Mouse (Mus musculus): ENCODE results near the gene Khdc3. TPM values are rescaled to one million over a fixed set of nuclear protein-coding genes. Genes with fewer than 3 reads are reported as not detected.
"Not testable (repeated sequence)": the region's sequence is repeated elsewhere in the genome, so short reads cannot be mapped to it uniquely, and the experiment has no call there.

Gene Khdc3
- total RNA-seq, 2 experiments from 2014 or later, result 0.45 TPM; not detected in 1

DNA sequence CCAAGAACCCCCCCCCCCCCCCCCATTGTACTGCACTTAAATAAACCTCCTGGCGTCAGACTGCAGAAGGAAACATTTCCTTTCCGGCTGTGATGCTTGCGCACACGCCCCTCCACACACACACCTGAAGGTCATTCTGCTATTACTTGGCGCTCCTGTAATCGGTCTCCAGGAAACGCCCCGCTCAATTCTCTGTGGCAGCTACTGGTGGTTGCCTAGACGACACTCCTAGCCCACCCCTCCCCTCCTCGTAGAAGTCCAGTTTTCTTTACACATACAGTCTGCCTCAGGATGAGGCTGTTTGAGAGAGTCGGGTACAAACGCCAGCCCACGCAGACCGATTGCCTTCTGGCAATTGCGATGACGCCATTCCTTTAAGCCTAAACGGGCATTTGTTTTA lies 7.1 kb upstream of the Khdc3 start:
- ATAC-seq (ENCODE audit: poor library complexity, severe bottlenecking), result no peak

- ATAC-seq (ENCODE audit: poor library complexity, severe bottlenecking), result no peak
Observed at GRCm38 (mm10) chr9:73097898-73098297, 3.7 kb upstream of the Khdc3 start.

- ATAC-seq (ENCODE audit: poor library complexity, severe bottlenecking), result no peak
Observed at GRCm38 (mm10) chr9:73102181-73102580, 545 bp downstream of the Khdc3 start, which contains the start of gene Gm20509. Gene Gm20509, plus strand, starts transcription at chr9:73102470.

- peak; percentile 41 for ATAC-seq (ENCODE audit: poor library complexity, severe bottlenecking)
Observed at GRCm38 (mm10) chr9:73103159-73103879, 1.7 kb downstream of the Khdc3 start.

DNA sequence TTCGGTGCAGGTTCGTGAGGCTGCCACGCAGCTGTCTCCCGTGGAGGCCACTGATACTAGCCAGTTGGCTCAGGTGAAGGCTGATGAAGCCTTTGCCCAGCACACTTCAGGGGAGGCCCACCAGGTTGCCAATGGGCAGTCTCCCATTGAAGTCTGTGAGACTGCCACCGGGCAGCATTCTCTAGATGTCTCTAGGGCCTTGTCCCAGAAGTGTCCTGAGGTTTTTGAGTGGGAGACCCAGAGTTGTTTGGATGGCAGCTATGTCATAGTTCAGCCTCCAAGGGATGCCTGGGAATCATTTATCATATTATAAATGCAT lies 2.2 kb downstream of the Khdc3 start:
- ATAC-seq (ENCODE audit: poor library complexity, severe bottlenecking), result no peak

DNA sequence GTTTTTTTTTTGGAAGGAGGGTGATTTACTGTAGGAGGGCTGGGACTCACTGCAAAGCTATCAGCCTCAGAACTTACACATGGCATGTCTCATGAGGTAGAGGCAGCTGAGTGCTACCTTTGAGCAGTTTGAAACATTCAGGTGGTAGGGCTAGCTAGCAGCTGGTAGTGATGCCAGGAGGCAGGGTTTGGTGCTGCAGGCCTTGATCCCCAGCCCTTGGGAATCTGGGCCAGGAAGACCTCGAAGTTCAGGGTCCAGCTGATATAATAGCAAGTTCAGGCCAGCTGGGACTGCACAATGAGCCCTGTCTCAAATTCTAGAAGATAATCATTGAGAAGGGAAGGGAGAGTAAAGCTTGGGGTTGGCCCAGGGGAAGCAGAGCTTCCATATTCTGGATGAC lies 3.5 kb downstream of the Khdc3 start:
- no peak for ATAC-seq (ENCODE audit: poor library complexity, severe bottlenecking)

DNA sequence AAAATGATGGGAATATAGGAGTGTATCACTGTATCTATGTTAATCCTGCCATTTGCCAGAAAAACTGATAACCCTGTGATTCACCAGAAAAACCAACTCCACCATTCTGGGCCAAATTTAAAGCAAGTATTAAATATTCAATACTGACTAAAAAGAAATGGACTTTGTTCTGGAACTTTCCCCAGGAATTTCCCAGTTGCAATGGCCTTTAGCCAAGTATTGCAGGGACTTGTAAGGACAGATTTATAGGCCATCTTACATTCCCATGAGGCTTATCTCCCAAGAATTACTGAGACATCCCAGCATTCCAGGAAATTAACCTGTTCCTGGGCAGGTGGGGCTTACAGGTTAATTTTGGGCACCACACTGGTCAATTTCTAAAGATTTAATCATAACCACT lies 4.1 kb downstream of the Khdc3 start:
- no peak for ATAC-seq (ENCODE audit: poor library complexity, severe bottlenecking)

- ATAC-seq (ENCODE audit: poor library complexity, severe bottlenecking), result peak; percentile 99
Observed at GRCm38 (mm10) chr9:73112919-73113906, 11.6 kb downstream of the Khdc3 start, which contains the start of gene Rsl24d1. Gene Rsl24d1, plus strand, starts transcription at chr9:73113426.

DNA sequence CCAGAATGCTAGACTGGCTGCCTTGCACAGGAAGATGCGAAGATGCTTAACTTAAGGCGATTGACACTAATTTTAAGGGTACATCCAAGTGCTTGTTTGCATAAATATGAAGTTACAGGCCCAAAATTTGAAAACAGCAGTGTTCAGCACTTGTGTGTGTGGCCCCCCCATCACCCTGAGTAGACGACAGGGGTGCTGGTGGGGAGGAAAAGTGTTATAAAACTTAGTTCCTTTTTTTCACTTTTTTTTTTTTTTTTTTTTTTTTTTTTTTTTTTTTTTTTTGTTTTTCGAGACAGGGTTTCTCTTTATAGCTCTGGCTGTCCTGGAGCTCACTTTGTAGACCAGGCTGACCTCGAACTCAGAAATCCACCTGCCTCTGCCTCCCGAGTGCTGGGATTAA lies 15.1 kb downstream of the Khdc3 start:
- ATAC-seq (ENCODE audit: poor library complexity, severe bottlenecking), result not testable (repeated sequence)

GRCm38 (mm10) chr9:73118012-73118411 lies 16.4 kb downstream of the Khdc3 start:
- no peak for ATAC-seq (ENCODE audit: poor library complexity, severe bottlenecking)

DNA sequence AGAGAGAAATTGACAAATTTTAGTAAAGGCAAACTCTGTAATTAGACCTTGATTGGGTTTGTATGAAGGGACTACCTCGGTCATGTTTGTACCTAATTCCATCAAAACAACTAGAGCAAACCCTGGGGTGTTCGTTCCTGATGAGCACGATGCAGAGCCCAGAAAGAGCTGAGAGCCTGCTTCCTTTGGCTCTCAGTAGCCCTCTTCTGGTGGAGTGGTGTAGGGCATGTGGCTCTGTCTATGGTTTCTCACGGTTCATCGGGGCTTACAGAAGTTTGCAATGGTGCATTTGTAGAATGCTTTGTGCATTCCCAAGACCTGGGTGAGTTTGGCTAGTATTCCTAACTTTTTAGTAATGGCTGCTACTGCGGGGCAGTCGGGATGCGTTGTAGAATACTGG lies 20.1 kb downstream of the Khdc3 start:
- peak; percentile 42 for ATAC-seq (ENCODE audit: poor library complexity, severe bottlenecking)

GRCm38 (mm10) chr9:73125043-73125570 lies 23.5 kb downstream of the Khdc3 start:
- peak; percentile 75 for ATAC-seq (ENCODE audit: poor library complexity, severe bottlenecking)

- peak; percentile 65 for ATAC-seq (ENCODE audit: poor library complexity, severe bottlenecking)
Observed at GRCm38 (mm10) chr9:73127457-73127856, 25.8 kb downstream of the Khdc3 start.

DNA sequence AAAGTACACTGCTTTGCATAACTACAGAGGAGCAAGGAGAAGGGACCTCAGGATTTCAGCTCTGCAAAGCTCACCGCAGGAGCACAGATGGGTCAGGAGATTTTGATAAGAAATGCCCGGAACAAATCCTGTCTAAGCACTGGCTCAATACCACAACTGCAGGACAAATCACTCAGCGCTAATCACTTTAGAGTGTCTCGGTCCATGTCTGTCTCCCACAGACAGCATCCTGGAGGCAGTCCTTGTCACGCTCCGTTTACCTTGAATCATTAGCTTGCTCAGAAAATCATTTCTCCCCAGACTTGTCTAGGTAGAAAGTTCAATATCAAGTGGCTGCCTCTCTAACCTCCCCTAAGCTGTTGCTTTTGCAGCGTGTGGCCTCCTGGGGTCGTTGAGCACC lies 28.2 kb downstream of the Khdc3 start:
- no peak for ATAC-seq (ENCODE audit: poor library complexity, severe bottlenecking)

DNA sequence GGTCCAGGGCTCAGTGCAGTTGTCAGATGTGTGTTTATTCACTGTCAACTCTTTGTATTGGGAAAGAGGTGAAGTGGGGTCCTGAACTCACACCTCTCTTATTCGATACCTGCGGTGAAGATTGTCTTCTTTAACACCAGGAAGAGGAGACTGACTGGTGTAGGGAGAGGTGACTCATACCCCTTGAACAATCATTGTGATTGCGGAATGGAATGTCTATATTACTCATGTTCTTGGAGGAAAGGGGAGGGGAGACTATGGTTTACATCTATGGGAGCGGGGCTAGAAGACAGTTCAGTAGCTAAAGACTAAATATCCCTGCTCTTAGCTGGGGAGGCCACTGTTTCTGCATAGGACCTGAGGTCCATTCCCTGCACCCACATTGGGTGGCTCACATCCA lies 28.9 kb downstream of the Khdc3 start:
- peak; percentile 12; the same call in 1 of the 2 replicates for ATAC-seq (ENCODE audit: poor library complexity, severe bottlenecking)

DNA sequence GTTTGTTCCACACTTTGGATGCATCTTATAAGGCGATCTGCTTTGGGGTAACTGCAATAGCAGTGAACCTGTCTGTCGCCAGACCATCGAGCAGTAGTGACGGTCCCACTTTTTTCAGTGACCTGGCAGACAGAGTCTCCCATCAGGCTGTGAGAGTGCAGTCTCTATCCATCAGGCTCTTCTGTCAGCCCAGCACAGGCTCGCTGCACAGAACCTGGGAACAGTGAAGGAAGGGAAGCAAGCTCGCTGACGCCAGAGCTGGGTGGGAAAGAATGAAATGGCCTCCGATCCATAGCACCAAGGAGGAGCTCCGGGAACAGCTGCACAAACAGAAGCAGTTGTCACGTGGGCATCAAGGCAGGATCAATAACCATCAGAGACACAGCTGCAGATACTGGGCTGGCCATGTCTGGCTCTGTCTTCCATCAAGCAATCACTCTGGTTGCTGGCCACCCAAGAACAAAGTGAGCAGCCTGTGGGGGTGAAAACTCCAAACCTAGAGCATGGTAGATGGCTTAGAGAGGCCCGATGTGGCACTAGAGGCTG lies 35.8 kb downstream of the Khdc3 start:
- no peak for ATAC-seq (ENCODE audit: poor library complexity, severe bottlenecking)

Other genes with a start within 250 kb of the Khdc3 start
- gene Pygo1, start 176.2 kb upstream of the Khdc3 start, total RNA-seq (2015), result not detected in 2 replicates
- gene Pygo1, start 176.2 kb upstream of the Khdc3 start, total RNA-seq (2017), result not detected in 2 replicates
- 0.25 and 0.68 TPM in 2 replicates for gene Dyx1c1, start 143.1 kb upstream of the Khdc3 start, total RNA-seq (2015)
- 0.18 and 0.33 TPM in 2 replicates for gene Dyx1c1, start 143.1 kb upstream of the Khdc3 start, total RNA-seq (2017)
- gene Gm44503, start 143.0 kb upstream of the Khdc3 start, total RNA-seq (2015), result not detected in 2 replicates
- not detected in 2 replicates for gene Gm44503, start 143.0 kb upstream of the Khdc3 start, total RNA-seq (2017)
- 1.7 and 2.4 TPM in 2 replicates for gene Ccpg1os, start 116.5 kb upstream of the Khdc3 start, total RNA-seq (2015)
- 1.1 and 4.9 TPM in 2 replicates for gene Ccpg1os, start 116.5 kb upstream of the Khdc3 start, total RNA-seq (2017)
- gene Ccpg1, start 116.4 kb upstream of the Khdc3 start, total RNA-seq (2015), result 74.2 and 85.3 TPM in 2 replicates
- 168 and 169 TPM in 2 replicates for gene Ccpg1, start 116.4 kb upstream of the Khdc3 start, total RNA-seq (2017)
- gene Pigb, start 61.5 kb upstream of the Khdc3 start, total RNA-seq (2015), result 24.1 and 25.4 TPM in 2 replicates
- gene Pigb, start 61.5 kb upstream of the Khdc3 start, total RNA-seq (2017), result 5.1 TPM in 2 replicates
- 55.5 and 58.9 TPM in 2 replicates for gene Rab27a, start 57.0 kb upstream of the Khdc3 start, total RNA-seq (2015)
- gene Rab27a, start 57.0 kb upstream of the Khdc3 start, total RNA-seq (2017), result 154 and 155 TPM in 2 replicates
- not detected in 2 replicates for gene Gm20509, start 634 bp downstream of the Khdc3 start, total RNA-seq (2015)
- gene Gm20509, start 634 bp downstream of the Khdc3 start, total RNA-seq (2017), result not detected in 2 replicates
- gene Rsl24d1, start 11.6 kb downstream of the Khdc3 start, total RNA-seq (2015), result 60.7 and 64.7 TPM in 2 replicates
- 110 and 114 TPM in 2 replicates for gene Rsl24d1, start 11.6 kb downstream of the Khdc3 start, total RNA-seq (2017)

Measured in megakaryocyte, adult 5-6 weeks (primary cell).